Mouse (Mus musculus): Measurements from ENCODE around the gene Trp73.

DNA sequence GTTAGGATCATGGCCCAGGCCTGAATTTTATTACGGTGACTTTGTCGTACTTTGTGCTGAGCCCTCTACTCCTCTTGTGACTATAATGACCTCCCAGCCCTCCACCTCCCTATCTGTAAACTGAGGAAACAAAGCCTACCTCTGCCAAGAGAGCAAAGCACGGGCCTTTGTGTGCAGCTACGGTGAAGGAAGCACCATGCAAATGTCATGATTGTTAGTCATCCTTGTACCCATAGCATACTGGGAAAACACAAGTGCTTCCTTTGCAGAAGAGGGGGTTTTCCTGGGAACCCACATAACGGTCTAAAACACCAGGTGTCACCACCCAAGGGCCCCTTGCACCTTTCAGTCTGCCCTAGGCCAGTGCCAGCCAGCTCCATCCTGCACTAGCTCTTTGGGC is 14.8 kb downstream of the Trp73 start:
- no peak for TF ChIP-seq CTCF (IDR thresholded peaks at IDR 0.05; ENCODE audit: low read depth, low read length)
- TF ChIP-seq POLR2A (IDR thresholded peaks at IDR 0.05; ENCODE audit: insufficient read depth, low read length): no peak
- no peak for TF ChIP-seq EP300 (IDR thresholded peaks at IDR 0.05; ENCODE audit: insufficient read depth, low read depth, low read length)

All from ES-Bruce4 (cell line).